Mouse (Mus musculus) CH12F3 (cell line): ENCODE measurements around the gene Tmem120b.

Experiments
- in situ Hi-C: fragments of 300-500 bp; cut with MboI; formaldehyde crosslinking; loops from 2 replicates; pipeline ENCODE4 v1.14.3; 2020; ENCODE audit warnings: low sequenced_read_pairs

The Tmem120b gene

DNA sequence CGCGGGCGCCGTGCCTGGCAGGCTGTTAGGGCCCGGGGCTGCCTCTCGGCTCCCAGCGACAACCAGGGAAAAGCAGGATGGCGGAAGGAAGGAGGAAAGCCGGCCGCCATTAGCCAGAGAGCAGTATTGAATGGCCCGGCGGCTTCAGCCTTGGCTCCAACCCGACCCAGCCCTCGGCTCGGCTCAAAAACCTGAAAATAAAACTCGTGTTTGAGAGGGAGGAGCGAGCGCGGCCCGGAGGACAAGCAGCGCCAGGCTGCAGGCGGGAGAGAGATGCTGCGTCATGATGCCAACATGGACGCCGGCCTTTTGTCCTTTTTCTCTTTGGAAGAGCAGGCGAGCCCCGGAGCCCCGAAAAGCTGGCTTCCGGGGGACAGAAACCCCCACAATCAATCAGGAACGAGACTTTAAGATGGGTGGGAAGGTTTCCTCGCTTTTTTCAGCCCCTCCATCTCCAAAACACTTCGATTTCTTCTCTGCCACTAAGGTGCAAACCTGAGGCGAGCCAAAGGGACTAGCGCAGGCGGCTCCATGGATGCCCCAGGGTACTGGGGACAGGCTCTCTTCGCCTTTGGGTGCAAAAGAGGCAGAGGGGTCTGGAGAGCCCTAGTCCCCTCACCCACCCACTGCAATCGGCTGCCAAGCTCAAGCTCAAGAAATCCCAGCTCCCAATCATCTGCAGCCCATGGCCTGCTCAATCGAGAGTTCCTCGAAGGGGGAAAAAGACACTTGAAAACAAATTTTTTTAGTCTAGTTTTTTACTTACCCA lies 70.9 kb downstream of the Tmem120b start:
- in situ Hi-C loops: no loop called here

- in situ Hi-C loops: no loop called here
Observed at GRCm38 (mm10) chr5:123139722-123140627, 71.8 kb downstream of the Tmem120b start.

DNA sequence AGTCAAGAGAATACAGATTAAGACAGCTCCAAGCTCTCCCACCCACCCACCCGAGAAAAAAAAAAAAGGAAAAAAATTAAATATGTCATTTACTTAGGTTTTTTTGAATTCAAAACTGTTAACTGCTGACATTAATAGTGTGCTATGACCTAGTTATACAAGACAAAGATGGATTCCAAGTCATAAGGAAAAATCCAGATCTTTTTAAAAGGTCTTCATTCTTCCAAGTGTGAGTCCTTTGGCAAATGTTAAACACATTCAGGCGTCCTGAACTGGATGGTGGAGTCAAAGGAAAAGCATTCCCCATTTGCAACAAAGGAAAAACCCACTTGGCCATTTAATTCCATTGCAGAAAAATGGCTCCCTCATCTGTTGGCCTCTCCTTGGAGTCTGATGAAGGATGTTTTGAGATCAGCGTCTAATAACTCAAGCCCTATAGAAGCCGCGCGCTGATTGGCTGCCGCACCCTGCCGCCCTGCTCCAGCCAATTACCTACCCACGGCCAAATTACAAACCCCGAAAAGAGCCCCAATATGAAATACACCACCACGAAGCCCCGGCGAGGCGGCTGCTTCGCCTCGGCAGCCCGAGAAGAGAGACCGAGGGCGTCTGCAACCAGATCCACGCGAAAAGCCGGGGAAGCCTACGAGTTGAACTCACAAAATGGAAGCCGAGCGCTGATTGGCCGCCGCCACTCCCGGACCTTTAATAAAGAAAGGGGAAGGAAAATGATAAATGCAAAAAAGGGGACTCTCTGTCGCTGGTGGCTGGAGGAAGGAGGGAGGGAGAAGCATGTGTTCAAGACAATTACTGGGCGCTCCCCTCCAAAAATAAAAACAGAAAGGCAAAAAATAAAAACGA lies 72.7 kb downstream of the Tmem120b start:
- in situ Hi-C loops: no loop called here

DNA sequence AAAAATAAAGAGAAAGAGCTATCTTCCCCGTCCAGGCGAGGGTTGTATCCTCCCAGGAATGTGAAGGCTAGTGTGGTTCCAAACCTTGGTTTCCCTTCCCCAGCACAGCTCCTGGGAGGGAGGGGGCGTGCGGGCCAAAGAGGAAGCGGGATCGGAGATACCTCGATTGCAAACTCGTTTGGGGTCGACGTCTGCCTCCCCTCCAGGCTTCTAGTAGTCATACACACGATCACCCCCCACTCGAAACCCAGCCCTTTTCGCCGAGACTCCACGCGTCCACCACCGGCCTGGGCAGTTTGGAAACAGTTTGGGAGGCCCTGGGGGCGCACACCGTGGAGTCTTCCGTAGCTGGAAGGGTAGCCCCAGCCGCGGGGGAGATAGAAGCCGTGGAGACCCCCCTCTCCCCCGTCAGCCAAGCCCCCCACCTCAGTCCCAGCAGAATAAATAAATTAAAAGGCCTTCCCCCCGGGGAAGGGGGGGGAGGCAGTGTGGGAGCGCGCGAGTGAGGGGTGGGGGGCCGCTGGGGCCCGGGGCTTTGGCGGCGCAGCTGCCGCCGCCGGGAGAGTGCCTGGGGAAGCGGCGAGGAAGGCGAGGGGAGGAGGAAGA lies 73.4 kb downstream of the Tmem120b start:
- in situ Hi-C loops: no loop called here

- in situ Hi-C loops: no loop called here
Observed at GRCm38 (mm10) chr5:123142161-123143157, 74.2 kb downstream of the Tmem120b start, which contains the start of gene Setd1b. Gene Setd1b (plus strand): TSS chr5:123142193.

DNA sequence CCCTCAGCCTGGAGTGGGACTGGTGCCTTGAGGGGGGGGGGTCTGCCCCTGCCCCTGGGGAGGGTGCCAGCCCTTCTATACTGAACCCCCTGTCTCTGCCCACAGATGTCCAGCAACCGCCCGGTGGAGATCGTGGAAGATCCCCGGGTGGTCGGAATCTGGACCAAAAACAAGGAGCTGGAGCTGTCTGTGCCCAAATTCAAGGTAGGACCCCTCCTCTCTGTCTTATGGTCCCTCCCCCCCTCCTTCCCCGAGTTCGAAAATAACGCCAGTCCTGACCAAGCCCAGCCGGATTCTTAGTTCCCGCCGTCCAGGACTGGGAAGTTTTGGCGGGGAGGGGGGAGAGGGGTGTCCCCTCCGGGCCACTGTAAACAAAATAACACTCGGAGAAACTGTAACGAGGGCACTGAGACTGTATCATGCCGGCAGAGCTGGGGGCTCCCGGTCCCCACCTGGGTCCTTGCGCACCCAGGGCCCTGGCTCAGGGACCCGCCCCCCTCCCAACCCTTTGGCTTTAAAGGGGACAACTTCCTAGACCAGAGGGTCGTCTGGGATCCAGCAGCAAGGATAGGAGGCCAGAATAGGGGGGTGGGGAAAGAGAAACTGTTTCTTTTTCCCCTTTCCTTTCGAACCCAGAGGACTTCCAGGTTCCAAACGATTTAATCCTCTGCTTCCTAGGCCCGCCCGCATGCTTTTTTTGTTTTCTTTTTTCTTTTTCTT lies 75.2 kb downstream of the Tmem120b start:
- in situ Hi-C loops: no loop called here

DNA sequence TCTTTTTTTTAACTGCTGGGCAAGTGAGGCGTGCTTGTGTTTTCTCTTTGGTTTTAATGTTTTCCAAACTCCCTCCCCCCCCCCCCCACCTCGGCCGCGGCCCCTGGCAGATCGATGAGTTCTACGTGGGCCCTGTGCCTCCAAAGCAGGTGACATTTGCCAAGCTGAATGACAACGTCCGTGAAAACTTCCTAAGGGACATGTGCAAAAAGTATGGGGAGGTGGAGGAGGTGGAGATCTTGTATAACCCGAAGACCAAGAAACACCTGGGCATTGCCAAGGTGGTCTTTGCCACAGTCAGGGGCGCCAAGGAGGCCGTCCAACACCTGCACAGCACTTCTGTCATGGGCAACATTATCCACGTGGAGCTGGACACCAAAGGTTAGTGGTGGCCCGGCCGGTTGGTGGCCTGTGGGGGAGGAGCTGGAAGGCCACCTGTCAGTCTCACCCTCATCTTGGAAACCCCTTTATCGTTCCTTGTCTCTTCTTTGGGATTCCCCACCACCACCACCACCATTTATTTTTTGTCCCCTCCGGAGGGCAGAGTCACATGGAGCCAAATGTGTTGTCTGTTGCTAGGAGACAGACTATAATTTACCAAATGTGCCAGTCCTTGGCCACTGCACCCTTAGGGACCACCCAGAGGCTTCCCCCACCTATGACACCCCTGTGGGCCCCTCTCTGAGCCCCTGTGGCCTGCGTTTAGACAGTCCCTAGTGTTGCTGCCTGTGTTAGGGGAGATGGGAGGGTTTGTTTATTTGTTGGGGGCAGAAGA lies 75.9 kb downstream of the Tmem120b start:
- in situ Hi-C loops: no loop called here

DNA sequence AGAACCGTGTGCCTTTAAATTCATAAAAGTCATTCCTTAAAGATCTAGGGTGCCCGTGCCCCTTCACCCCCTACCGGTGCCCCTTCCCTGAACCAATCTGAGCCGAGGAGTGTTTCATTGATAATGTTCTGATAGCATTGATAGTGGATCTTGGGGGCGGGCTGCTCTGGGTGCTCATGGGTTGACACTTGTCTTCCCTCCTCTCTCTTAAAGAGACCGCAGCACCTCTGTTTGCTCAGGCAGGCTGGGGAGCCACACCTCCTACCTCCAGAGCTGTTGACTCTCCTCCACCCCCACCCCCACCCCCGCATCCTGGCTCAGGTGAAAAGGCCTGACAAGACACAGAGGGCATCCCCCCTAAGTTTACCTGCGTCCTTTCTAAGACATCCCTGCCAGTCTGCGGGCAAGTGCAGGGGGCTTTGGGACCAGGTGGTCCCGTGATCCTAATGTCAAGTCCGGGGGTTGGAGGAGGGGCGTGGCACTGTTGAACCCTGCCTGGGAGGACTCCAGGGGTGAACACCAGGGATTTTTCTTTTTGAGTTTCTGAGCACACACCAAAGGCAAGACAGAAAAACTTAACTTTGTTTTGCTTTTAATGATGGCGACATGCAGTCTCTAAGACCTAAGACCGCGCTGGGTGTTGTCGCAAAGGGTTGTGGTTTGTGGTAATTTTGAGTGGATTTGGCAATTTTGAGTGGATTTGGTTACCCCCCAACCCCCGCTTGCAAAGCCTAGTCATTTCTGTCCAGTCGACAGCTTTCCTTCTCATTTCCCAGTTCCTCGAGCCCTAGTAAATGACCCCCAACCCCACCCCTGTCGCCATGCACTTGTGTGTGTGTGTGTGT lies 76.8 kb downstream of the Tmem120b start:
- in situ Hi-C loops: no loop called here

- in situ Hi-C loops: no loop called here
Observed at GRCm38 (mm10) chr5:123146357-123146756, 78.1 kb downstream of the Tmem120b start.

DNA sequence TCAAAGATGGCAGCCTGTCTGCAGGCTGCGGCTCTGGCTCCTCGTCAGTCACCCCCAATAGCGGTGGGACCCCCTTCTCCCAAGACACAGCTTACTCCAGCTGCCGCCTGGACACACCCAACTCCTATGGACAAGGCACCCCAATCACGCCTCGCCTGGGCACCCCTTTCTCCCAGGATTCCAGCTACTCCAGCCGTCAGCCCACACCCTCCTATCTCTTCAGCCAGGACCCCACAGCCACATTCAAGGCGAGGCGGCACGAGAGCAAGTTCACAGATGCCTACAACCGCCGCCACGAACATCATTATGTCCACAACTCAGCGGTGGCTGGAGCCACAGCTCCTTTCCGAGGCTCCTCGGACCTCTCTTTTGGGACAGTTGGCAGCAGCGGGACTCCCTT lies 79.4 kb downstream of the Tmem120b start:
- in situ Hi-C loops: no loop called here

DNA sequence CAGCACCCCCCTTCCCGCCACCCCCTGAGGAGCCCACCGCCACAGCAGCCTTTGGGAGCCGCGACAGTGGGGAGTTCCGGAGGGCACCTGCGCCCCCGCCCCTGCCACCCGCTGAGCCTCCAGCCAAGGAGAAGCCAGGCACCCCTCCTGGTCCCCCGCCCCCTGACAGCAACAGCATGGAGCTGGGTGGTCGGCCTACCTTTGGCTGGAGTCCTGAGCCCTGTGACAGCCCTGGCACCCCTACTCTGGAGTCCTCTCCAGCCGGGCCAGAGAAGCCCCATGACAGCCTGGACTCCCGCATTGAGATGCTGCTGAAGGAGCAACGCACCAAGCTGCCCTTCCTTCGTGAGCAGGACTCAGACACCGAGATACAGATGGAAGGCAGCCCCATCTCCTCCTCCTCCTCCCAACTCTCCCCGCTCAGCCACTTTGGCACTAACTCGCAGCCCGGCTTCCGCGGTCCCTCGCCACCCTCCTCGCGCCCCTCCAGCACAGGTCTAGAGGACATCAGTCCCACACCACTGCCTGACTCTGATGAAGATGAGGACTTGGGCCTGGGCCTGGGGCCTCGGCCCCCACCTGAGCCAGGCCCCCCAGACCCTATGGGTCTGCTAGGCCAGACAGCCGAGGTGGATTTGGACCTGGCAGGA lies 80.0 kb downstream of the Tmem120b start:
- in situ Hi-C loops: no loop called here

GRCm38 (mm10) chr5:123149451-123150400 lies 81.5 kb downstream of the Tmem120b start:
- in situ Hi-C loops: no loop called here

DNA sequence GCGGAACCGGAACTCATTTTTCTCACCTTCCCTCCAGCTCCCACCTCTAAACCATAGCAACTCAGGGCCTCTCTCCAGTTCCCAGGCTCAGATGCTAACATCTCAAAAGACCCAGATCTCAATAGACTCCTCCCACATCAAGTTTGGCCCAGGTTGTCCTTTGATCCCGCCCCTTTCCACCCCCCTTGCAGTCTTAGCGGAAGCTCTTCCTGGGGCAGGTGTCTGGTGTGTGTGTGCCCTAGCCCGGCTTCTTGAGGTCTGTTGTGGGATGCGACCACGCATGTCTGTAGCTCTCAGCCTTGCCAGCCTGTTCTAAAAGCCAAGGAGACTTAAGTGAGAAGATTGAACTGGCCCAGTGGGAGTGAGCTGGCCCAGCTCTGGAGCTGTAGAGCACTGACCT lies 82.4 kb downstream of the Tmem120b start:
- in situ Hi-C loops: no loop called here

- in situ Hi-C loops: no loop called here
Observed at GRCm38 (mm10) chr5:123151077-123151476, 82.9 kb downstream of the Tmem120b start.

DNA sequence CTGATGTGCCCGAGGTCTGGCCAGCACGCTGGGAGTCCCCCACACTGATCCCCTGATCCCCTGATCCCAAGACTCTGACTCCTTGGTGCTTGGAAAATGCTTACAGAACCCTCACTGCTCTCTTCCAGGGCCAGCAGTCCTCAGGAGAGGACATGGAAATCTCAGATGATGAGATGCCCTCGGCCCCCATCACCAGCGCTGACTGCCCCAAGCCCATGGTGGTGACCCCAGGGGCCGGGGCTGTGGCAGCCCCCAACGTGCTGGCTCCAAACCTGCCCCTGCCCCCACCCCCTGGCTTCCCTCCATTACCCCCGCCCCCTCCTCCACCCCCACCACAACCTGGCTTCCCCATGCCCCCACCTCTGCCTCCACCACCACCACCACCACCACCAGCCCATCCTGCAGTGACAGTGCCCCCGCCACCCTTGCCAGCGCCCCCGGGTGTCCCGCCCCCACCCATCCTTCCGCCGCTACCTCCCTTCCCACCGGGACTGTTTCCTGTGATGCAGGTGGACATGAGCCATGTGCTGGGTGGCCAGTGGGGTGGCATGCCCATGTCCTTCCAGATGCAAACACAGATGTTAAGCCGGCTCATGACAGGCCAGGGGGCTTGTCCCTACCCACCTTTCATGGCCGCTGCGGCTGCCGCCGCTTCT lies 83.6 kb downstream of the Tmem120b start:
- in situ Hi-C loops: no loop called here
